Mouse (Mus musculus) liver, embryonic 15.5 days (tissue): ENCODE results near the gene Tsc2. TPM values are rescaled to one million over a fixed set of nuclear protein-coding genes. Genes with fewer than 3 reads are reported as not detected.

Experiments used
- ATAC-seq: fragments of 200-750 bp; cut with Nextera tagmentation; 2 replicates; pipeline ENCODE4 v1.8.0; 2017; ENCODE audit warnings: moderate number of reproducible peaks, mild to moderate bottlenecking, moderate library complexity; ENCODE audit not compliant: insufficient read depth
- H3K27ac ChIP-seq: fragments of 300-500 bp; sonication (generic); replicated peaks from 2 replicates; pipeline ENCODE4 v1.5.1; 2015; ENCODE audit warnings: mild to moderate bottlenecking, inconsistent platforms
- H3K27me3 ChIP-seq: fragments of 300-500 bp; sonication (generic); 2 replicates; pipeline ENCODE4 v1.6.1; 2015; ENCODE audit warnings: mild to moderate bottlenecking, inconsistent platforms
- H3K36me3 ChIP-seq: fragments of 300-500 bp; sonication (generic); replicated peaks from 2 replicates; pipeline ENCODE4 v1.6.1; 2015; ENCODE audit warnings: moderate library complexity, mild to moderate bottlenecking, inconsistent platforms
- H3K4me1 ChIP-seq: fragments of 300-500 bp; sonication (generic); replicated peaks from 2 replicates; pipeline ENCODE4 v1.6.1; 2015; ENCODE audit warnings: inconsistent platforms
- H3K4me2 ChIP-seq: fragments of 300-500 bp; sonication (generic); 2 replicates; pipeline ENCODE4 v1.6.1; 2015; ENCODE audit warnings: moderate library complexity, mild to moderate bottlenecking, inconsistent platforms
- H3K4me3 ChIP-seq: fragments of 300-500 bp; sonication (generic); replicated peaks from 2 replicates; pipeline ENCODE4 v1.5.1; 2015; ENCODE audit warnings: mild to moderate bottlenecking, inconsistent platforms
- H3K9ac ChIP-seq: fragments of 300-500 bp; sonication (generic); 2 replicates; pipeline ENCODE4 v1.6.1; 2015; ENCODE audit warnings: moderate library complexity, mild to moderate bottlenecking, inconsistent platforms
- H3K9me3 ChIP-seq: fragments of 300-500 bp; sonication (generic); replicated peaks from 2 replicates; pipeline ENCODE4 v1.6.1; 2016; ENCODE audit warnings: inconsistent platforms
- WGBS: fragments of 180-500 bp; shearing (Covaris S2); methylation state at CpG from one replicate; pipeline ENCODE4 v1.1.7; 2015; ENCODE audit warnings: mixed read lengths; ENCODE audit not compliant: insufficient replicate concordance; 5-methylcytosine and 5-hydroxymethylcytosine counted together
- microRNA-seq: library from miRNA; unstranded; fragments of <30 nt; microRNA quantifications from one replicate; pipeline ENCODE4, GENCODE M21; 2016
- polyA plus RNA-seq: library from polyadenylated mRNA; unstranded; fragments of >200 nt; fragmentation: Nextera tagmentation; extraction: Ambion mirVana; gene quantifications from 2 replicates; pipeline ENCODE4 v1.2.1, GENCODE M21; 2015

Gene Tsc2
- polyA plus RNA-seq, 1 experiment from 2014 or later = 18.8 TPM

GRCm38 (mm10) chr17:24550416-24551049 lies 81.9 kb downstream of the Tsc2 start:
- H3K9me3 ChIP-seq = no peaks in the 10 kb centered on the region
- peak overlapping the region; percentile 100 for H3K4me2 ChIP-seq
- 2% methylated on average over 44 of the region's 44 CpGs for WGBS
- H3K4me1 ChIP-seq = peaks cover 43% of the 10 kb centered on the region
- peak; percentile 63 for ATAC-seq
- H3K9ac ChIP-seq = peak overlapping the region; percentile 85
- H3K36me3 ChIP-seq = no peaks in the 10 kb centered on the region
- no peaks in the 10 kb centered on the region for H3K27me3 ChIP-seq
- H3K4me3 ChIP-seq = peak overlapping the region; percentile 81
- H3K27ac ChIP-seq = peak overlapping the region; percentile 91

- under 1% methylated on average over 72 of the region's 72 CpGs for WGBS
- H3K4me3 ChIP-seq = peak within 1 kb of the TSS; percentile 81
- no peaks in the 10 kb centered on the region for H3K9me3 ChIP-seq
- peak within 1 kb of the TSS; percentile 85 for H3K9ac ChIP-seq
- peaks cover 2% of the 10 kb centered on the region; the same call in 1 of the 2 replicates for H3K27me3 ChIP-seq
- peak within 1 kb of the TSS; percentile 91 for H3K27ac ChIP-seq
- peaks cover 43% of the 10 kb centered on the region for H3K4me1 ChIP-seq
- peak within 1 kb of the TSS; percentile 100 for H3K4me2 ChIP-seq
- H3K36me3 ChIP-seq = no peaks in the 10 kb centered on the region
- ATAC-seq = peak; percentile 90
These were observed 82.6 kb downstream of the Tsc2 start, which contains the start of gene Pkd1 for GRCm38 (mm10) chr17:24549618-24550415. Pkd1 (plus strand) TSS chr17:24549834.

GRCm38 (mm10) chr17:24548921-24549617 lies 83.4 kb downstream of the Tsc2 start:
- H3K9ac ChIP-seq = peak overlapping the region; percentile 65
- under 1% methylated on average over 23 of the region's 23 CpGs for WGBS
- peaks cover 43% of the 10 kb centered on the region for H3K4me1 ChIP-seq
- H3K36me3 ChIP-seq = no peaks in the 10 kb centered on the region
- H3K4me3 ChIP-seq = peak overlapping the region; percentile 81
- ATAC-seq = peak; percentile 42
- peaks cover 8% of the 10 kb centered on the region; the same call in 1 of the 2 replicates for H3K27me3 ChIP-seq
- H3K9me3 ChIP-seq = no peaks in the 10 kb centered on the region
- peak overlapping the region; percentile 100 for H3K4me2 ChIP-seq
- peak overlapping the region; percentile 87 for H3K27ac ChIP-seq

GRCm38 (mm10) chr17:24548435-24548834 lies 84.0 kb downstream of the Tsc2 start:
- H3K36me3 ChIP-seq = no peaks in the 10 kb centered on the region
- peak overlapping the region; percentile 100 for H3K4me2 ChIP-seq
- H3K4me3 ChIP-seq = peak overlapping the region; percentile 81
- H3K27me3 ChIP-seq = peaks cover 8% of the 10 kb centered on the region; the same call in 1 of the 2 replicates
- H3K4me1 ChIP-seq = peaks cover 43% of the 10 kb centered on the region
- no peak for ATAC-seq
- WGBS = 12% methylated on average over 9 of the region's 9 CpGs
- no peaks in the 10 kb centered on the region for H3K9me3 ChIP-seq
- H3K27ac ChIP-seq = peak overlapping the region; percentile 87; the same call in 1 of the 2 replicates
- peak overlapping the region; percentile 65; the same call in 1 of the 2 replicates for H3K9ac ChIP-seq

- no peaks in the 10 kb centered on the region for H3K36me3 ChIP-seq
- H3K4me3 ChIP-seq = no peak overlapping the region
- H3K27me3 ChIP-seq = peaks cover 8% of the 10 kb centered on the region; the same call in 1 of the 2 replicates
- no peak overlapping the region for H3K4me2 ChIP-seq
- H3K4me1 ChIP-seq = peaks cover 35% of the 10 kb centered on the region
- no peak overlapping the region for H3K9ac ChIP-seq
- H3K27ac ChIP-seq = no peak overlapping the region
- 73% methylated on average over 3 of the region's 3 CpGs for WGBS
- ATAC-seq = no peak
- H3K9me3 ChIP-seq = no peaks in the 10 kb centered on the region
These were observed 86.2 kb downstream of the Tsc2 start for GRCm38 (mm10) chr17:24546234-24546633.

Small RNA genes lying within 50 kb of the gene (microRNA-seq; reads per million reads assigned to microRNA genes)
- not detected for gene Gm24589

Other genes starting within 250 kb of the Tsc2 start
- gene Rnps1, start 218.1 kb downstream of the Tsc2 start, polyA plus RNA-seq = 109 and 113 TPM in 2 replicates
- gene Eci1, start 206.0 kb downstream of the Tsc2 start, polyA plus RNA-seq = 81.2 and 92.2 TPM in 2 replicates
- gene Dnase1l2, start 189.5 kb downstream of the Tsc2 start, polyA plus RNA-seq = 0.39 and 0.41 TPM in 2 replicates
- gene E4f1, start 162.3 kb downstream of the Tsc2 start, polyA plus RNA-seq = 11.5 and 14.2 TPM in 2 replicates
- gene Pgp, start 162.2 kb downstream of the Tsc2 start, polyA plus RNA-seq = 60.5 and 61.2 TPM in 2 replicates
- gene Bricd5, start 158.7 kb downstream of the Tsc2 start, polyA plus RNA-seq = 0.13 TPM in 1 of 2 replicates, not detected in the other
- gene Mlst8, start 153.6 kb downstream of the Tsc2 start, polyA plus RNA-seq = 12.0 and 13.6 TPM in 2 replicates
- gene Caskin1, start 144.0 kb downstream of the Tsc2 start, polyA plus RNA-seq = 0.05 and 0.09 TPM in 2 replicates
- gene Traf7, start 104.7 kb downstream of the Tsc2 start, polyA plus RNA-seq = 32.9 and 35.2 TPM in 2 replicates
- gene Rab26, start 98.4 kb downstream of the Tsc2 start, polyA plus RNA-seq = 0.64 and 0.74 TPM in 2 replicates
- 2.6 and 3.0 TPM in 2 replicates for gene Pkd1, start 82.8 kb downstream of the Tsc2 start, polyA plus RNA-seq
- gene Nthl1, start 50 bp upstream of the Tsc2 start, polyA plus RNA-seq = 5.8 and 6.4 TPM in 2 replicates
- gene Slc9a3r2, start 17.7 kb upstream of the Tsc2 start, polyA plus RNA-seq = 10.8 and 13.8 TPM in 2 replicates
- 0.30 TPM in 1 of 2 replicates, not detected in the other for gene Npw, start 25.8 kb upstream of the Tsc2 start, polyA plus RNA-seq
- 9.9 and 12.5 TPM in 2 replicates for gene Zfp598, start 37.1 kb upstream of the Tsc2 start, polyA plus RNA-seq
- 0.07 and 0.16 TPM in 2 replicates for gene Syngr3, start 57.3 kb upstream of the Tsc2 start, polyA plus RNA-seq
- 22.8 and 25.2 TPM in 2 replicates for gene Gfer, start 63.5 kb upstream of the Tsc2 start, polyA plus RNA-seq
- 0.14 and 0.16 TPM in 2 replicates for gene Noxo1, start 63.6 kb upstream of the Tsc2 start, polyA plus RNA-seq
- gene Tbl3, start 75.0 kb upstream of the Tsc2 start, polyA plus RNA-seq = 35.0 and 40.6 TPM in 2 replicates
- gene Rnf151, start 85.4 kb upstream of the Tsc2 start, polyA plus RNA-seq = not detected in 2 replicates
- gene Rps2, start 85.5 kb upstream of the Tsc2 start, polyA plus RNA-seq = 1,043 and 1,068 TPM in 2 replicates
- gene Ndufb10, start 91.8 kb upstream of the Tsc2 start, polyA plus RNA-seq = 160 and 162 TPM in 2 replicates
- 0.09 and 0.15 TPM in 2 replicates for gene Rpl3l, start 95.2 kb upstream of the Tsc2 start, polyA plus RNA-seq
- 31.1 and 32.9 TPM in 2 replicates for gene Msrb1, start 104.0 kb upstream of the Tsc2 start, polyA plus RNA-seq
- 0.07 TPM in 1 of 2 replicates, not detected in the other for gene Hs3st6, start 120.4 kb upstream of the Tsc2 start, polyA plus RNA-seq
- 0.35 and 0.54 TPM in 2 replicates for gene Meiob, start 171.7 kb upstream of the Tsc2 start, polyA plus RNA-seq
- gene Hagh, start 207.5 kb upstream of the Tsc2 start, polyA plus RNA-seq = 117 and 135 TPM in 2 replicates
- 41.1 and 44.2 TPM in 2 replicates for gene Fahd1, start 217.7 kb upstream of the Tsc2 start, polyA plus RNA-seq
- 9.6 and 11.5 TPM in 2 replicates for gene Igfals, start 233.4 kb upstream of the Tsc2 start, polyA plus RNA-seq